Mouse (Mus musculus) spleen, adult 2 months (tissue): ENCODE data around the gene Cc2d1a. TPM values are rescaled to one million over a fixed set of nuclear protein-coding genes. Genes with fewer than 3 reads are reported as not detected.

Experiments used
- DNase-seq, 2 experiments: peaks; one replicate each; pipeline versions ENCODE4 v3.0.0 to v3.0.0-alpha.2; 2012 to 2021; ENCODE audit warnings: low spot score in 2 of 2, low read depth in 1 of 2
- H3K27ac ChIP-seq: fragments of 200-500 bp; 2 replicates; pipeline ENCODE4 v1.5.1; 2012; ENCODE audit warnings: low read length, inconsistent platforms; ENCODE audit not compliant: insufficient read depth
- H3K27me3 ChIP-seq: fragments of 200-500 bp; 2 replicates; pipeline ENCODE4 v1.6.1; 2012; ENCODE audit warnings: mild to moderate bottlenecking, moderate library complexity, low read length, inconsistent platforms; ENCODE audit not compliant: control insufficient read depth, insufficient read depth
- H3K36me3 ChIP-seq: fragments of 200-500 bp; 2 replicates; pipeline ENCODE4 v1.6.1; 2012; ENCODE audit warnings: mild to moderate bottlenecking, low read length, inconsistent platforms; ENCODE audit not compliant: control insufficient read depth, insufficient read depth
- H3K4me1 ChIP-seq: fragments of 200-500 bp; 2 replicates; pipeline ENCODE4 v1.6.1; 2011; ENCODE audit warnings: inconsistent platforms; ENCODE audit not compliant: control insufficient read depth, insufficient read depth, insufficient read length
- H3K4me3 ChIP-seq: fragments of 200-500 bp; 2 replicates; pipeline ENCODE4 v1.5.1; 2011; ENCODE audit warnings: mild to moderate bottlenecking, inconsistent platforms; ENCODE audit not compliant: insufficient read depth, insufficient read length; ENCODE audit errors: extremely low read depth
- CTCF ChIP-seq: fragments of 200-500 bp; IDR thresholded peaks from 2 replicates; pipeline ENCODE4 v1.5.1; 2011; ENCODE audit warnings: mild to moderate bottlenecking, inconsistent platforms; ENCODE audit not compliant: insufficient read depth, insufficient read length, insufficient replicate concordance; ENCODE audit errors: extremely low read depth
- POLR2A ChIP-seq: fragments of 200-500 bp; IDR thresholded peaks from 2 replicates; pipeline ENCODE4 v1.6.1; 2011; ENCODE audit warnings: low read depth, low read length, inconsistent platforms
- WGBS: fragments of 180-500 bp; shearing (Covaris S2); methylation state at CpG from one replicate; pipeline ENCODE4 v1.1.7; 2018; 5-methylcytosine and 5-hydroxymethylcytosine counted together
- polyA plus RNA-seq: library from polyadenylated mRNA; depleted of rRNA; stranded (reverse); fragments of >200 nt; gene quantifications from 2 replicates; pipeline ENCODE4 v1.2.3, GENCODE M21; 2012; rRNA removed

Cc2d1a gene
- polyA plus RNA-seq, 1 experiment = 21.0 TPM

DNA sequence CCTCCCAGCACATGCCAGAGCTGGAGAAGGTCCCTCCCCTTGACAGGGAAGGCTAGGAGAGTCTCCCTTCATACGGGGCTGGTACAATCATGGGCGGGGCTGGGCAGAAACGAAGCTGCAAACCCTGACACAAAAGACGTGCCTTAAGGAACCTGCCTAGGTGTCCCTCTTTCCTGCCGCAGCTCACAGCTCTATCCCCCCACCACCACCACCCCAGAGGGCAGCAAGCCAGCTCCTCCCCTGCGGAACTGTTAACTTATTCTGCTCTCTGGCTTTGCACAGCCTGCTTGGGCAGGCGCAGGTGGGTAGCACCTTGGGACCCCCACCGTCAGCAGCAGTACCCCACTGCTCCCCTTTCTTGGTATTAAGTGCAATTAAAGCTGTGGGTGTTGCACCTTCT lies 51.7 kb downstream of the Cc2d1a start:
- no peak for DNase-seq
- Histone ChIP-seq H3K27ac (no peak overlapping the region), H3K4me1 (no peaks in the 10 kb centered on the region), H3K27me3 (no peaks in the 10 kb centered on the region), H3K4me3 (no peak overlapping the region), H3K36me3 (peaks cover 46% of the 10 kb centered on the region)
- 82% methylated on average over 8 of the region's 8 CpGs for WGBS
- TF ChIP-seq CTCF = no peak
- TF ChIP-seq POLR2A = no peak

DNA sequence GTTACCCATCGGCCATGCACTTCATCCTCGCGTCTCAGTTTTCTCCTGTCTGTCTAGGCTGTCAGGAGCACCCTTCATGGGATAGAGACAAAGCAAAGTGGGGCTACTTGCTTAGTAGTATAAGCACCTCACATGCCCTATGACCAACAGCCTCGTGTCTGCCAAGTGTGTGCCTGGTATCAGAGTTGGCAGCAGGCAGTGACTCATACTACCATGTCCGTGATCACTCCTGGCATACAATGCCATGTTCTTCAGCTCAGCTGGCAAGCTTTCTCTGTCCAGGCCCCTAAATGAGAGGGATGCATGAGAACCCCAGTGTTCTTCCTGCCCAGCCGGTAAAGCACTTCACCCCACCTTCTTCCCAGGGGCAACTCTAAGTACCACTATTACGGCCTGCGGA lies 57.2 kb downstream of the Cc2d1a start:
- DNase-seq = no peak
- 91% methylated on average over 8 of the region's 8 CpGs for WGBS
- TF ChIP-seq POLR2A = no peak
- TF ChIP-seq CTCF = no peak
- Histone ChIP-seq H3K27ac (no peak overlapping the region), H3K4me1 (no peaks in the 10 kb centered on the region), H3K4me3 (no peak overlapping the region), H3K27me3 (no peaks in the 10 kb centered on the region), H3K36me3 (peaks cover 23% of the 10 kb centered on the region)

DNA sequence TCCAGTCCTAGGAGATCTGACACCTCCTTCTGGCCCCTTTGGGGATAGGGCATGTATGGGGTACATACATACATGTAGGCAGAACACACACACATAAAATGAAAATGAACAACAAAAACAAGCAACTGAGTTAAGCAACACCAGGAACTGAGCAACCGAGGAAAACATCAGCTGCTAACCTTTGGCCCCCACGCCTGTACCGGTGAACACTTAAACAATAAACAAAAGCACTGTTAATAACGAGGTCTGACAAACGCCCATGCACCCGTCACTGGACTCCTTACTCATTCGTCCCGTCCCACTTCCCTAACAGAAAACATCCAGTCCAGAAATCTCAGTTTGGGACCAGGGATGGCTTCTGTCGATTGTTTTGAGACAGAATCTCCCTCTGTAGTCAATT lies 58.5 kb downstream of the Cc2d1a start:
- no peak for DNase-seq
- Histone ChIP-seq H3K4me3 (no peak overlapping the region), H3K36me3 (peaks cover 13% of the 10 kb centered on the region), H3K27ac (no peak overlapping the region), H3K27me3 (no peaks in the 10 kb centered on the region), H3K4me1 (no peaks in the 10 kb centered on the region)
- no peak for TF ChIP-seq CTCF
- TF ChIP-seq POLR2A = no peak
- 91% methylated on average over 9 of the region's 9 CpGs for WGBS

DNA sequence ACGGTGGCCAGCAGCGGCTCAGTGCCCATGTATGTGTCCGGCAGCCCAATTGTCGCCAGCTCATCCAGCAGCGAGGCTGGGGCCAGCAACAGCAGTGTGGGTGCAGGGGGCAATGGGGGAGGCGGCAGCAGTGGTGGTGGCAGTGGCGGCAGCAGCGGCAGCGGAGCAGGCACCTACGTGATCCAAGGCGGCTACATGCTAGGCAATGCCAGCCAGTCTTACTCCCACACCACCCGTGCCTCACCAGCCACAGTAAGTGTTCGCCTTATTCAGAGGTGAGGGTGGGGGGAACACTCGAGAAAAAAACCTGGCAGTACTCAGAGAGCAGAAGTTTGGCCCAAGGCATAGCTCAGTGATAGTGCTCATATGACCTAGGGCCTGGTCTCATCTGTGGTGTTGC lies 59.9 kb downstream of the Cc2d1a start:
- H3K27me3 ChIP-seq = no peaks in the 10 kb centered on the region
- H3K36me3 ChIP-seq = peaks cover 12% of the 10 kb centered on the region
- TF ChIP-seq CTCF (no peak), POLR2A (no peak)
- 94% methylated on average over 14 of the region's 14 CpGs for WGBS
- no peak overlapping the region for H3K27ac ChIP-seq
- no peak for DNase-seq
- no peaks in the 10 kb centered on the region for H3K4me1 ChIP-seq
- H3K4me3 ChIP-seq = no peak overlapping the region

DNA sequence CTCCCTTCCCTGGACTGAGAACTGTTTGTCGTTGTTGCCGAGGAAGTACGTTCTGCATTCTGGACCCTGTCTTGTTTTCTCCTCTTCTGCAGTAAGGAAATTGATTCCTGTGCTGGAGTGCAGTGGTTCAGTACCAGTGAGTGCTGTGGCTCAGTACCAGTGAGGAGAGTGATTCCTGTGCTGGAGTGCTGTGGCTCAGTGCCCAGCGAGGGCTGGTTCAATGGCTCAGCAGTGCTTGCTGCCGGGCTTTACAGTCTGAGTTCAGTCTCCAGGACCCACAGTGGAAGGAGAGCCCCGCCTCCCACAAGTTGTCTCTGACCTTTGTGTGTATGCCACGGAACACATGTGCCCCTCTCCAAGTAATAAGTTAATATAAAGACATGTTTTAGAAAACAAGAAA lies 60.6 kb downstream of the Cc2d1a start:
- no peak for TF ChIP-seq CTCF
- TF ChIP-seq POLR2A = no peak
- H3K4me1 ChIP-seq = no peaks in the 10 kb centered on the region
- H3K27ac ChIP-seq = no peak overlapping the region
- WGBS = 94% methylated on average over 7 of the region's 7 CpGs
- peaks cover 18% of the 10 kb centered on the region for H3K36me3 ChIP-seq
- H3K4me3 ChIP-seq = no peak overlapping the region
- no peaks in the 10 kb centered on the region for H3K27me3 ChIP-seq
- DNase-seq = no peak

DNA sequence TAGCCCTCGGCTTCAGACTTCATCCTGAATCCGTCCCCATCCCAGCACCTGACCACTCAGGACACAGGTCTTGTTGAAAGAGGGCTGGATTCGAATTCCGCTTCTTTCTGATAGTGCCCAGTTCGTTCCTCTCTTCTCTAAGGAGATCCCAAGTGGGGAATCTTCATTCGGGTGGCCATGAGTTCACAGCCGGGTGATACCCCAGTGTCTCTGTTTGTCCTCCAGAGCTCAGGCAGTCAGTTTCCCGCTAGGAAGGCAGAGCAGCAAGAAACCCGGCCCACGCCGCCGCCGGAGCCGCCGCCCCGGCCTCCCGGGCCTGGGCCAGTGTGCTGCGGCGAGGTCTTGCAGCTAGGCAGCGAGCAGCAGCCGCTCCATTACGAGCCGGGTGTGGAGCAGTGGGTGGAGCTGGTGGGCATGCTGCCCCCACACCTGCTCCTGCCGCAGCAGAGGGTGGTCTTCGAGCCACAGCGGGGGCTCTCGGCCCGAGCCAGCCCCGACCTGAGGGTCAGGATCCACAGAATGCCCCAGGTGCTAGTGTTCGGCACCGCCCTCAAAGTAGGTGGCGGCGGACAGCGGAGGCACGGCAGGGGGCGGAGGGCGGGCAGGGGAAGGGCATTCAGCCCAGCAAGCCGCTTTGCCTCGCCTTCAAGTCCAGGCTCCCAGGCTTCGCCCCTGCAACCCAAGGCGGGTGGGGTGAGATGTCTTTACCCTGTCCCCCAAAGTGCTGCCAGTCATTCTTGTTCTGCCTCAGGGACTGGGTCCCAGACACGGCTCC lies 63.2 kb downstream of the Cc2d1a start:
- Histone ChIP-seq H3K4me3 (no peak overlapping the region), H3K27ac (no peak overlapping the region), H3K27me3 (no peaks in the 10 kb centered on the region), H3K36me3 (peaks cover 31% of the 10 kb centered on the region), H3K4me1 (no peaks in the 10 kb centered on the region)
- TF ChIP-seq CTCF (no peak), POLR2A (no peak)
- DNase-seq = no peak
- WGBS = 95% methylated on average over 42 of the region's 42 CpGs

DNA sequence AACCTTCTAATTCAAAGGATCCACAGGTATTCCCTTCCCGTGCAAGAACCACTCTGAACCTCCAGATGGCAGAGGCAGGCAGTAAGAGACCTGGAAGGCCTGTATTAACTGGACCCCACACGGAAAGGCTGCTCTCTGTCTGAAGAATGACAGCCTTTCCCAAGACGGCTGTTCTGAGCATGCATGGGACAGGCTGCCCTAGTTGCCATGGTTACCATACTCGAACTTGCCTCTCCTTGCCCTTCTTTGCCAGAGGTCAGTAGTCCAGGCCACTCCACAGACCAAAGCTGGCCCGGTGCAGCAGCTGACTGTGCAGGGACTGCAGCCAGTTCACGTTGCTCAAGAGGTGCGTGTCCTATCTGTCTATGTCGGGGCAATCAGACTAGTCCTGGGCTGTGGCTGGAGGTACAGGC lies 63.9 kb downstream of the Cc2d1a start:
- DNase-seq = no peak
- Histone ChIP-seq H3K4me1 (no peaks in the 10 kb centered on the region), H3K27ac (no peak overlapping the region), H3K4me3 (no peak overlapping the region), H3K36me3 (peaks cover 31% of the 10 kb centered on the region), H3K27me3 (no peaks in the 10 kb centered on the region)
- WGBS = 88% methylated on average over 8 of the region's 8 CpGs
- TF ChIP-seq POLR2A = no peak

Other genes starting within 250 kb of the Cc2d1a start
- gene Adgrl1, start 247.8 kb downstream of the Cc2d1a start, polyA plus RNA-seq = 28.9 and 41.2 TPM in 2 replicates
- gene Gm10644, start 192.7 kb downstream of the Cc2d1a start, polyA plus RNA-seq = 1.2 and 1.3 TPM in 2 replicates
- 33.2 and 38.4 TPM in 2 replicates for gene Asf1b, start 192.4 kb downstream of the Cc2d1a start, polyA plus RNA-seq
- 26.7 and 31.5 TPM in 2 replicates for gene Prkaca, start 174.9 kb downstream of the Cc2d1a start, polyA plus RNA-seq
- gene Samd1, start 150.3 kb downstream of the Cc2d1a start, polyA plus RNA-seq = 39.5 and 53.7 TPM in 2 replicates
- gene 1700067K01Rik, start 146.4 kb downstream of the Cc2d1a start, polyA plus RNA-seq = 0.46 and 0.63 TPM in 2 replicates
- 0.60 and 4.4 TPM in 2 replicates for gene 2210011C24Rik, start 135.8 kb downstream of the Cc2d1a start, polyA plus RNA-seq
- 0.22 and 0.23 TPM in 2 replicates for gene Palm3, start 126.5 kb downstream of the Cc2d1a start, polyA plus RNA-seq
- gene Il27ra, start 105.3 kb downstream of the Cc2d1a start, polyA plus RNA-seq = 69.5 and 70.0 TPM in 2 replicates
- gene Rln3, start 102.9 kb downstream of the Cc2d1a start, polyA plus RNA-seq = 3.8 and 5.3 TPM in 2 replicates
- 0.35 and 0.43 TPM in 2 replicates for gene Gm10643, start 82.8 kb downstream of the Cc2d1a start, polyA plus RNA-seq
- 45.6 and 58.3 TPM in 2 replicates for gene Rfx1, start 81.1 kb downstream of the Cc2d1a start, polyA plus RNA-seq
- 64.1 and 87.6 TPM in 2 replicates for gene Dcaf15, start 43.2 kb downstream of the Cc2d1a start, polyA plus RNA-seq
- gene Podnl1, start 21.9 kb downstream of the Cc2d1a start, polyA plus RNA-seq = 11.1 and 12.9 TPM in 2 replicates
- gene 4930432K21Rik, start 89 bp upstream of the Cc2d1a start, polyA plus RNA-seq = 1.4 TPM in 2 replicates
- 1.2 TPM in 1 of 2 replicates, not detected in the other for gene Nanos3, start 37.3 kb upstream of the Cc2d1a start, polyA plus RNA-seq
- 11.3 and 17.5 TPM in 2 replicates for gene Zswim4, start 89.1 kb upstream of the Cc2d1a start, polyA plus RNA-seq
- 68.3 and 88.3 TPM in 2 replicates for gene D8Ertd738e, start 101.8 kb upstream of the Cc2d1a start, polyA plus RNA-seq
- gene Mri1, start 109.4 kb upstream of the Cc2d1a start, polyA plus RNA-seq = 59.5 and 104 TPM in 2 replicates
- gene Ccdc130, start 122.4 kb upstream of the Cc2d1a start, polyA plus RNA-seq = 26.0 and 27.1 TPM in 2 replicates
- 7.0 and 13.5 TPM in 2 replicates for gene Cacna1a, start 240.5 kb upstream of the Cc2d1a start, polyA plus RNA-seq